Mouse (Mus musculus) urinary bladder, postnatal 10 days (tissue): ENCODE results near the gene Patl2.
"Not testable (repeated sequence)": the region's sequence is repeated elsewhere in the genome, so short reads cannot be mapped to it uniquely, and the experiment has no call there.

Source experiments
- DNase-seq: peaks from one replicate; pipeline ENCODE4 v3.0.0; 2022; ENCODE audit warnings: low spot score

Patl2 gene

GRCm38 (mm10) chr2:122186106-122186505 is at the start of gene Patl2, which contains the start of gene Terb2:
Gene Patl2, minus strand, starts transcription at chr2:122186189.
Gene Terb2, plus strand, starts transcription at chr2:122186272.
- DNase-seq, result no peak

- DNase-seq, result no peak
Measured at GRCm38 (mm10) chr2:122235425-122235824, 49.4 kb upstream of the Patl2 start.

DNA sequence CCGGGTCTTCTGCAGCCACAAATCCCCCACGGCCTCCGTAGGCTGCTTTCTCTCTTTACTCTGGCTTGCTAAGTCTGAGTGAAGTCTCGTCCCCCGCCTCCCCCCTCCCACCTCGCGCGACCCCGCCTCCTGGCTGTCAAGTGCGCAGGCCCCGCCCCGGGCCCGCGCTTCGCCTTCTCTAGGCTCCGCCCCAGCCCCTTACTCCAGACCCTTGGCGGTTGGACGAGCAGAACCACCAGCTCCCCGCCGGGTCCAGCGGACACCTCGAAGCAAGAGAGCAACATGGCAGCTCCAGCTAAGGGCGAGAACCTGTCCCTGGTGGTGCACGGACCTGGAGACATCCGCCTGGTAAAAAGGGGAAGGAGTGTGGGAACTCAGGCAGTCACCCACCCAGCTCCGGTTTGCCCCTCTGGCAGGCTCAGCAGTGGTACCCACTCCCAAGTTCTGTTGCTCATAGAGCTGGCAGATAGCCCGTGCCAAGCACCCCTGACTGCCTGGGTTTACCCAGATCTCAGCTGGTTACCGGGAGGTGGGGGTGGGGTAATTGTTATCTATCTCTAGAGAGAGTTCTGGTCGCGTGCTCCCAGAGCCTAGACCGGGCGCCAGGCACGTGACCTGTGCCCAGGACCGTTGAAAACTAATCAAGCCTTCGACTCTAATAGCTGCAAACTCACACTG is 48.8 kb upstream of the Patl2 start, which contains the start of gene Sord:
Gene Sord (plus strand): TSS at position 139 of the 678 bp plus-strand sequence.
- peak; percentile 20 for DNase-seq

DNA sequence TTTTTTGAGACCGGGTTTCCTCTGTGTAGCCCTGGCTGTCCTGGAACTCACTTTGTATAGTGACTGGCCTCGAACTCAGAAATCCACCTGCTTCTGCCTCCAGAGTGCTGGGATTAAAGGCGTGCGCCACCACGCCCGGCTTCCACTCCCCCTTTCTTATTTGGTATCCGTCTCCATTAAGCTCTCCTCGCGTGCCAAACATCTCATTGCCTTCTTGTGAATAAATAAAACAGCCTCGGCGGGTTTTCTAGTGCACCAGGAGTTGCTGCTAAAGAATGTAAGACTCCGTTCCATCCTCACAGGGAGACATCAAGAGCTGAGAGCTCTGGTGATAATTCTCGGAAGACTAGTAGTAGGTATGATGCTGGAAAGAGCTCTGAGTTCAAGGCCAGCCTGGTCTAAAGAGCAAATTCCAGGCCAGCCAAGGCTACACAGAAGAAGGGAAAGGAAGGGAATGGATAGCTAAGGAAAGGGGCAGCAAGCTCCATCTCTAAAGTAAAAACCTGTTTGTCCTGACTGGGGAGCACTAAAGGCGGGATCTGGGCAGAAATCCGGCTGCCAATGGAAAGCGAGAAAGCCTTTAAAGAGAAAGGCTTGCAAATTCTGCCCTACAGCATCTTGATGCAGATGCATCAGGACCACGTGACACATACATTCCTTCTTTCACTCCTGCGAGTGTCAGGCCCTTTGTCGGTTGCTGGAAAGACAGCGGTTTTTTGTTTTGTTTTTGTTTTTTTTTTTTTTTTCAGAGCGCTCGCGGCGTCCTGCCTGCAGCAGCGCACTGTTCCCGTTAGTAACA is 48.0 kb upstream of the Patl2 start:
- DNase-seq, result no peak

- DNase-seq, result no peak
Measured at GRCm38 (mm10) chr2:122233341-122233740, 47.4 kb upstream of the Patl2 start.

- no peak for DNase-seq
Measured at GRCm38 (mm10) chr2:122231616-122232015, 45.6 kb upstream of the Patl2 start.

DNA sequence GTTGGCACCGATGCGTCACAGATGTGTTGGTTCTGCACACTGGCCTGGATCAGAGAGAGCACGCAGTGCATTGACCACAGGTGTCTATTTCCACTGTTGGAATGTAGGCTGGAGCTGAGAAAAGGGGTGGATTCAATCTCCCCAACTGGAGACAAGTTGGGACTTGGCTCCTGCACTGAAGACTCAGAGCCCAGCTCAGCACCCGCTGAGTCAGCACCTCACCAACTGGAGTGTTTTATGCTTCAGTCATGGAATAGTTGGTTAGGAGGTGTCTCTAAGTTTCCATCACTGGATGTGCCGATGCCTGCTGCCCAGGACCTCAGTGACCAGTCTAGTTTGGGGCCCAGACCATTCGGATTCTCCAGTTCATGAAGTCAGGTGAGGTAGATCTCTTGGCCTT is 44.4 kb upstream of the Patl2 start:
- no peak for DNase-seq

GRCm38 (mm10) chr2:122223654-122224053 is 37.7 kb upstream of the Patl2 start:
- no peak for DNase-seq

GRCm38 (mm10) chr2:122222272-122222671 is 36.3 kb upstream of the Patl2 start:
- DNase-seq, result no peak

GRCm38 (mm10) chr2:122221798-122222197 is 35.8 kb upstream of the Patl2 start:
- DNase-seq, result no peak

GRCm38 (mm10) chr2:122221378-122221777 is 35.4 kb upstream of the Patl2 start:
- DNase-seq, result no peak

DNA sequence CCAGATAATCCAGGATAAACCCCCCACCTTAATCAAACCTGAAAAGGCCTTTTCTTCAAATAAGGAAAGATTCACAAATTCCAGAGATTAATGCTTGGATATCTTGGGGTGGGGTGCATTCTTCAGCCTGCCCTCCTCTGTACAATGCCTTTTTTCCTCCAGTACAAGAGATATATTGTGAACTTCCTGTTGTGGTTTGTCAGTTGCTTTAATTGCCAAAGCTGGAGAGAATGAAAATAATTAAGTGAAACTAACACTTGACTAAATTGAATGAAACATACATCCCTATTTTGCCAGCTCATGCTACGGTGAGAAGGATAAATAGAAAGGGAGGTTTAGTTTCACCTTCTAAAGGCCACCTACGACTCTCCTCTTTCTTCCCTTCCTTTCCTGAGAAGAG is 32.2 kb upstream of the Patl2 start:
- no peak for DNase-seq

DNA sequence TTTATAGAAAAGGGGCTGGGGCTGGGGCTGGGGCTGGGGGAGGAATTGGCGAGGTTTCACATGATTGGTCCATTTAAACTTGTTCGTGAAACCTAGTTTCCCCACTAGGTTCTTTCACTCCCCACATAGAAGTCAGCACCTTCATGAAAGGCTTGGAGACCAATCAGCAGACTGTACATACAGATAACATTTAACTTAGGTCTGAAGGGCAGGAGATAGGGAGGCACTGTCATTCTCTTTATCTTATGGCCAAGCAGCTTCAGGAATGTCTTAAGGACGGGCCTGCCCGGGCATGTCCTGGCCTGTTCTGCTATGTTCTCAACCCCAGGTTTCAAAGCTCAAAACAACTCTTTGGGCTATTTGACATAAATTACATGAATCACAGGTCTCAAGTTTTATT is 31.1 kb upstream of the Patl2 start:
- not testable (repeated sequence) for DNase-seq

DNA sequence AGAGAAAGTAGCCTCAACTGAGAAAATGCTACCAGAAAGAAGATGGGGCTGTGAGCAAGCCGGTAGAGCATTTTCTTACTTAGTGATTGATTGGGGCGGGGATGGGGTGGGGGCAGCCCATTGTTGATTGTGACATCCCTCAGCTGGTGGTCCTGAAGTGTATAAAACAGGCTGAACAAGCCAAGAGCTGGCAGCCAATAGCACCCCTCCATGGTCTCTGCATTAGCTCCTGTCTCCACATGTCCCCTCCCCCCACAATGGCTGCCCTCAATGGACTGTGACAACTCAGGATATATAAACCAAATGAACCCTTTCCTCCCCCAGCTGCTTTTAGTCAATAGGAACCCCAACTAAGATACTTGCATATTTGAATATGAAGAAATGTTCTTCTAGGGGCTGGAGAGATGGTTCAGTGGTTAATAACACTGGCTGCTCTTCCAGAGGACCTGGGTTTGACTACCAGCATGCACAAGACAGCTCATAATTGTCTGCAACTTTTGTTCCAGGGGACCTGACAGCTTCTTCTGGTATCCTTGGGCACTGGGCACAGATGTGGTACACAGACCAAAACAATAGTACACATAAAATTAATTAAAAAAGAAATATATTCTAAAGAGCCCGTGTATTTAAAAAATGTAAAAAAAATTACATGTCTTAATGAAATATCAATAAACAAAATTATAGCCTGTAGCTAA is 24.7 kb upstream of the Patl2 start:
- DNase-seq, result no peak

GRCm38 (mm10) chr2:122206440-122207107 is 20.6 kb upstream of the Patl2 start:
- DNase-seq, result no peak

DNA sequence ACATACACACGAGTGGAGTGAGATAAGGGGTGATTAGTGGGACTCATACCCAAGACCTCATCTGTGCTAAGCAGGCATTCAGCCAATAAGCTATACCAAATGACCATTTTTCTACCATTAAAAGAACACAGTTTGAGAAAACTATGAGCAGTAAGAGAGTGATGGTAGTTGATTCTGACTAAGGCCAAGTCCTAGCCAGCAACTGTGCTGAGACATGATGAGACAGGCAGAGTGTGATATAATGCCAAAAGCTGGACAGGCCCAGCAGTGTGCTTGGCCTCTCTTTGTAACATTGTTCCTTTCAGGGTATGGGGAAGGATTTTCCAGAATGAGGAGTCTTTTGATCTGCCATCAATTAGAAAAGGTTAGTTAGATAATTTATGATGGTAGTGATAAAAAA is 15.5 kb upstream of the Patl2 start:
- no peak for DNase-seq

DNA sequence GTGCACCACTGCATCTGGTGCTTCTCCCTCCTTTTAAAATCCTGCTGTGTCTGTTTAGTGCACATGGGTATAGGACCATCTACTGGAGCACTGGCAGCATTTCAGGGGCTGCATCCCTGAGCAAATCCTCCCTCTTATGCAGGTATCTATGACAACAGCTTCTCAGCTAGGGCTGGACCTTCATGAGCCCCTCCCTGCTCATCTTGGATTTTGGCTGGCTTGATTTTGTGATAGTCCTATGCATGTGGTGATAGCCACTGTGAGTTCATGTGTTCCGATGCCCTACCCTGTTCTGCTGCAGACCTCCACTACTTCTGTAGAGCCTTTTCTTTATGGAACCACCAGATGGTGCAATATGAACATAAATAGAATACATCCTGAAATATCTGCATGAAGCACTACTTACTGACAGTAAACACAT is 8.5 kb upstream of the Patl2 start:
- no peak for DNase-seq

DNA sequence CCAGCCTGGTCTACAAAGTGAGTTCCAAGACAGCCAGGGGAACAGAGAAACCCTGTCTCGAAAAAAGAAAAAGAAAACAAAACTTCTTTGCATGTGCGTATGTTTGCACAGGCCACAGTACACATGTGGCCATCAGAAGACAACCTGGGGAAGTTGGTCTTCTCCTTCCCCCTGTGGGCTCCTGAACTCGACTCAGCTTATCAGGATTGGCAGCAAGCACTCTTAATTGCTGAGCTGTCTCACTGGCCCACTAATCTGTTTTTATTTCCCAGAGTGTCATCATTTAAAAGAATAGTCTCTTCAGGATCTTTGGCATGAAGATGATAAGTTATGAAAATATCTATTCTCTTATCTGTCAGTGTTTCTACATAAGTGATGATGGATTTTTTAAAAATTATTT is 5.9 kb upstream of the Patl2 start:
- DNase-seq, result no peak

- no peak for DNase-seq
Measured at GRCm38 (mm10) chr2:122186751-122187150, 762 bp upstream of the Patl2 start.

- DNase-seq, result no peak
Measured at GRCm38 (mm10) chr2:122185086-122185485, 903 bp downstream of the Patl2 start.

GRCm38 (mm10) chr2:122180051-122180822 is 5.8 kb downstream of the Patl2 start:
- DNase-seq, result no peak
